Mouse (Mus musculus) kidney, postnatal 0 days (tissue): ENCODE measurements around the gene Gna15. TPM values are rescaled to one million over a fixed set of nuclear protein-coding genes. Genes with fewer than 3 reads are reported as not detected.

Source experiments
- ATAC-seq: fragments of 200-750 bp; cut with Nextera tagmentation; replicated peaks from 2 replicates; pipeline ENCODE4 v1.8.0; 2017; ENCODE audit warnings: low read depth, moderate number of reproducible peaks, moderate TSS enrichment, moderate library complexity; ENCODE audit not compliant: low FRiP score
- DNase-seq: peaks from one replicate; pipeline ENCODE4 v3.0.0-alpha.2; 2016; ENCODE audit warnings: low spot score
- H3K27ac ChIP-seq: fragments of 300-500 bp; sonication (generic); 2 replicates; pipeline ENCODE4 v1.5.1; 2014; ENCODE audit warnings: mild to moderate bottlenecking
- H3K27me3 ChIP-seq: fragments of 300-500 bp; sonication (generic); 2 replicates; pipeline ENCODE4 v1.6.1; 2014; ENCODE audit warnings: low read length, mixed read lengths; ENCODE audit not compliant: insufficient read depth
- H3K36me3 ChIP-seq: fragments of 300-500 bp; sonication (generic); 2 replicates; pipeline ENCODE4 v1.6.1; 2014; ENCODE audit warnings: low read length, mixed read lengths; ENCODE audit not compliant: insufficient read depth
- H3K4me1 ChIP-seq: fragments of 300-500 bp; sonication (generic); replicated peaks from 2 replicates; pipeline ENCODE4 v1.6.1; 2014; ENCODE audit warnings: antibody characterized with exemption, low read length, mixed read lengths; ENCODE audit not compliant: insufficient read depth
- H3K4me2 ChIP-seq: fragments of 300-500 bp; sonication (generic); 2 replicates; pipeline ENCODE4 v1.6.1; 2014; ENCODE audit warnings: mild to moderate bottlenecking, low read length, moderate library complexity, mixed read lengths
- H3K4me3 ChIP-seq: fragments of 300-500 bp; sonication (generic); replicated peaks from 2 replicates; pipeline ENCODE4 v1.5.1; 2014; ENCODE audit warnings: low read depth, low read length
- H3K9ac ChIP-seq: fragments of 300-500 bp; sonication (generic); 2 replicates; pipeline ENCODE4 v1.6.1; 2014; ENCODE audit warnings: low read depth, low read length
- H3K9me3 ChIP-seq: fragments of 300-500 bp; sonication (generic); replicated peaks from 2 replicates; pipeline ENCODE4 v1.6.1; 2016; ENCODE audit warnings: low read length, inconsistent platforms, mixed read lengths
- CTCF ChIP-seq: IDR thresholded peaks from 2 replicates; pipeline ENCODE4 v1.5.1; 2016; ENCODE audit warnings: antibody characterized with exemption, low read depth, mild to moderate bottlenecking, moderate library complexity
- WGBS: fragments of 180-500 bp; shearing (Covaris S2); extraction: QIAGEN DNeasy Blood & Tissue Kit; methylation state at CpG from one replicate; pipeline ENCODE4 v1.1.7; 2014; 5-methylcytosine and 5-hydroxymethylcytosine counted together
- polyA plus RNA-seq: library from polyadenylated mRNA; unstranded; fragments of >200 nt; fragmentation: Nextera tagmentation; extraction: Ambion mirVana; gene quantifications from 2 replicates; pipeline ENCODE4 v1.2.1, GENCODE M21; 2015

Gna15 gene
- 0.80 and 0.92 TPM in 2 replicates for polyA plus RNA-seq

GRCm38 (mm10) chr10:81524051-81524605 lies at the start of gene Gna15:
Gene Gna15 (minus strand): TSS chr10:81524225.
- ATAC-seq (no peak), DNase-seq (no peak)
- Histone ChIP-seq H3K27me3 (no peaks in the 10 kb centered on the region), H3K9ac (no peak within 1 kb of the TSS), H3K4me1 (no peaks in the 10 kb centered on the region), H3K4me2 (no peak within 1 kb of the TSS), H3K9me3 (no peaks in the 10 kb centered on the region), H3K4me3 (no peak within 1 kb of the TSS), H3K36me3 (peaks cover 3% of the 10 kb centered on the region; the same call in 1 of the 2 replicates), H3K27ac (no peak within 1 kb of the TSS)
- TF ChIP-seq CTCF, result no peak
- 28% methylated on average over 9 of the region's 9 CpGs for WGBS

- no peak for ATAC-seq
- DNase-seq, result peak; percentile 43
- Histone ChIP-seq H3K9me3 (no peaks in the 10 kb centered on the region), H3K4me2 (no peak overlapping the region), H3K36me3 (no peaks in the 10 kb centered on the region), H3K4me1 (peaks cover 34% of the 10 kb centered on the region), H3K9ac (no peak overlapping the region), H3K27ac (no peak overlapping the region), H3K27me3 (0 out of 2 replicates have a peak, but pooled peaks cover 6% of the 10 kb centered on the region), H3K4me3 (no peak overlapping the region)
- 21% methylated on average over 9 of the region's 9 CpGs for WGBS
- TF ChIP-seq CTCF, result no peak
These were observed 49.0 kb upstream of the Gna15 start for GRCm38 (mm10) chr10:81572975-81573374.

- Histone ChIP-seq H3K9ac (peak overlapping the region; percentile 28; the same call in 1 of the 2 replicates), H3K4me2 (peak overlapping the region; percentile 50), H3K36me3 (no peaks in the 10 kb centered on the region), H3K4me3 (peak overlapping the region; percentile 10; the same call in 1 of the 2 replicates), H3K27ac (peak overlapping the region; percentile 65), H3K4me1 (peaks cover 34% of the 10 kb centered on the region), H3K27me3 (0 out of 2 replicates have a peak, but pooled peaks cover 6% of the 10 kb centered on the region), H3K9me3 (no peaks in the 10 kb centered on the region)
- WGBS, result 8% methylated on average over 9 of the region's 9 CpGs
- no peak for ATAC-seq
- DNase-seq, result no peak
- TF ChIP-seq CTCF, result no peak
These were observed 48.2 kb upstream of the Gna15 start for GRCm38 (mm10) chr10:81572133-81572671.

GRCm38 (mm10) chr10:81571501-81571876 lies 47.5 kb upstream of the Gna15 start:
- WGBS, result under 1% methylated on average over 18 of the region's 18 CpGs
- H3K27ac ChIP-seq, result peak overlapping the region; percentile 79
- peak overlapping the region; percentile 41 for H3K4me3 ChIP-seq
- ATAC-seq (peak; percentile 90), DNase-seq (peak; percentile 99)
- H3K36me3 ChIP-seq, result 0 out of 2 replicates have a peak, but pooled peaks cover 3% of the 10 kb centered on the region
- 0 out of 2 replicates have a peak, but pooled peaks cover 6% of the 10 kb centered on the region for H3K27me3 ChIP-seq
- no peaks in the 10 kb centered on the region for H3K9me3 ChIP-seq
- no peak for TF ChIP-seq CTCF
- peak overlapping the region; percentile 89 for H3K4me2 ChIP-seq
- H3K4me1 ChIP-seq, result peaks cover 34% of the 10 kb centered on the region
- no peak overlapping the region for H3K9ac ChIP-seq

GRCm38 (mm10) chr10:81570831-81571500 lies 46.9 kb upstream of the Gna15 start:
- H3K9ac ChIP-seq, result no peak overlapping the region
- H3K36me3 ChIP-seq, result 0 out of 2 replicates have a peak, but pooled peaks cover 8% of the 10 kb centered on the region
- WGBS, result under 1% methylated on average over 33 of the region's 34 CpGs
- peak overlapping the region; percentile 89 for H3K4me2 ChIP-seq
- ATAC-seq (peak; percentile 49), DNase-seq (peak; percentile 97)
- peak overlapping the region; percentile 41 for H3K4me3 ChIP-seq
- peak overlapping the region; percentile 79 for H3K27ac ChIP-seq
- peaks cover 34% of the 10 kb centered on the region for H3K4me1 ChIP-seq
- 0 out of 2 replicates have a peak, but pooled peaks cover 6% of the 10 kb centered on the region for H3K27me3 ChIP-seq
- no peaks in the 10 kb centered on the region for H3K9me3 ChIP-seq
- TF ChIP-seq CTCF, result no peak

GRCm38 (mm10) chr10:81570238-81570800 lies 46.3 kb upstream of the Gna15 start:
- 1% methylated on average over 8 of the region's 11 CpGs for WGBS
- ATAC-seq, result no peak
- Histone ChIP-seq H3K36me3 (peaks cover 14% of the 10 kb centered on the region; the same call in 1 of the 2 replicates), H3K27ac (peak overlapping the region; percentile 79), H3K9me3 (no peaks in the 10 kb centered on the region), H3K9ac (no peak overlapping the region), H3K4me2 (peak overlapping the region; percentile 89), H3K4me1 (peaks cover 29% of the 10 kb centered on the region), H3K4me3 (peak overlapping the region; percentile 41), H3K27me3 (0 out of 2 replicates have a peak, but pooled peaks cover 6% of the 10 kb centered on the region)
- peak; percentile 53 for DNase-seq
- TF ChIP-seq CTCF, result no peak
